14 mouse cellular contexts compared by ENCODE assay signal in the genomic region with DNA sequence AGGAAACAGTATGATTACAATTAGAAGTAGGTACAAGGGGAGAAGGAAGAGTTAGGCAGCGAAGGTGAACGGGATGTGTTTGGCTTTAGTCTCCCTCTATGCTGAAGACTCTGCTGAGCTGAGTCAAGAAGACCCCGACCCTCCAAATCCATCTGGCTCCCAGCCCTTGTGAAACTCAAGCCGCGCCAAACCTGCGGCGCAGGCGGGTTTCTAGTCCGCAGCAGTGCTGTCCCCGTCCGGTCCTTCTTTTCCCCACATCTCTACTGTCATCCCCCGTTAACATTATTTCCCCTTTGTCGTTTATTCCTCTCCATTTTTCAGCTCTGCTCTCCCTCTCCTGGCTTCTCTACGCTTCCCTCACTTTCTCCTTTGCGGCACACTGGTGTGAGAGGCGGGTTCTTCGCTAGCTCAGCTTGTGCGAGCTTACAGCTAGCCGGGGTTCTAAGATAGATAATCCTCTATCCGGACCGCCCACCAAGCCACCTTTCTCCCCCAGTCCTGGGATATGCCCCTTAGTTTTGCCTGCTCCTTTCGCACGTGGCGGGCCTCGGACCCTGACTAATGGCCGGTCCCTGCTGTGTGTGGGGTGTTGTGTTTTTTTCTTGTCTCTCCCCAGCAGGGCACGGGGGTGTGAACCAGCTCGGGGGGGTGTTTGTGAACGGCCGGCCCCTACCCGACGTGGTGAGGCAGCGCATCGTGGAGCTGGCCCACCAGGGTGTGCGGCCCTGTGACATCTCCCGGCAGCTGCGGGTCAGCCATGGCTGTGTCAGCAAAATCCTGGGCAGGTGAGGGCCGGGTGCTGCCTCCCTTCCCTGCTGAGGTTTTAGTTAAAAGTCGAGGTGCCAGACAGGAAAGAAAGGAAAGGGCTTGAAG. TPM values are rescaled to one million over a fixed set of nuclear protein-coding genes. Genes with fewer than 3 reads are reported as not detected.
DNase-seq lines count a peak whose midpoint lies in the region; ATAC-seq and TF ChIP-seq lines count a peak whose summit lies in the region.
"Had no signal": no experiment of that assay in that cellular context is flagged by ENCODE, and none has a peak within 500 bp of the region (broad histone marks: within the 10 kb centered on the region; RNA-seq: fewer than 3 reads in every experiment).

No protein-coding gene starts in this region.

- H3K36me3 ChIP-seq in forebrain, embryonic 12.5 days (replicated peaks), result no peaks in the 10 kb centered on the region
- H3K36me3 ChIP-seq in forebrain, embryonic 15.5 days, result no peaks in the 10 kb centered on the region
- H3K36me3 ChIP-seq in E14TG2a.4 (ENCODE audit: insufficient read depth, low read length), result no peaks in the 10 kb centered on the region
- H3K36me3 ChIP-seq in hindbrain, embryonic 11.5 days (ENCODE audit: control insufficient read depth, insufficient read depth, low read length), result no peaks in the 10 kb centered on the region
- no peaks in the 10 kb centered on the region for H3K36me3 ChIP-seq in limb, embryonic 11.5 days (ENCODE audit: control insufficient read depth, insufficient read depth, low read length)
- H3K36me3 ChIP-seq: heart, embryonic 15.5 days had no signal

- 0 out of 2 replicates have a peak overlapping the region, but pooled peaks have one; percentile 4 for H3K4me3 ChIP-seq in forebrain, embryonic 12.5 days (replicated peaks)
- no peak overlapping the region for H3K4me3 ChIP-seq in forebrain, embryonic 15.5 days
- H3K4me3 ChIP-seq in E14TG2a.4 (replicated peaks; ENCODE audit: low read length), result peak overlapping the region; percentile 23; the same call in 1 of the 2 replicates
- H3K4me3 ChIP-seq in hindbrain, embryonic 11.5 days (ENCODE audit: low read depth, low read length), result peak overlapping the region; percentile 48
- no peak overlapping the region for H3K4me3 ChIP-seq in limb, embryonic 11.5 days (ENCODE audit: low read depth, low read length)
- H3K4me3 ChIP-seq: heart, embryonic 15.5 days had no signal

- no peak overlapping the region for H3K27ac ChIP-seq in forebrain, embryonic 12.5 days
- no peak overlapping the region for H3K27ac ChIP-seq in forebrain, embryonic 15.5 days (replicated peaks)
- H3K27ac ChIP-seq in hindbrain, embryonic 11.5 days (ENCODE audit: low read depth, low read length), result no peak overlapping the region
- no peak overlapping the region for H3K27ac ChIP-seq in limb, embryonic 11.5 days (replicated peaks; ENCODE audit: low read depth, low read length)
- H3K27ac ChIP-seq: heart, embryonic 15.5 days had no signal

- no peak overlapping the region for H3K9ac ChIP-seq in forebrain, embryonic 12.5 days
- H3K9ac ChIP-seq in forebrain, embryonic 15.5 days (replicated peaks), result no peak overlapping the region
- peak overlapping the region; percentile 63; the same call in 1 of the 2 replicates for H3K9ac ChIP-seq in hindbrain, embryonic 11.5 days (ENCODE audit: low read depth, low read length)
- no peak overlapping the region for H3K9ac ChIP-seq in limb, embryonic 11.5 days (ENCODE audit: low read length)
- H3K9ac ChIP-seq: heart, embryonic 15.5 days had no signal

- no peak for ATAC-seq in forebrain, embryonic 12.5 days (ENCODE audit: low FRiP score)
- ATAC-seq in forebrain, embryonic 15.5 days (replicated peaks), result no peak
- ATAC-seq in hindbrain, embryonic 11.5 days (ENCODE audit: low FRiP score), result no peak
- no peak for ATAC-seq in limb, embryonic 11.5 days (ENCODE audit: insufficient number of reproducible peaks, low FRiP score, low TSS enrichment, low read depth)
- ATAC-seq: intestine, embryonic 16.5 days; lung, postnatal 0 days had no signal

- peaks cover 35% of the 10 kb centered on the region for H3K4me1 ChIP-seq in forebrain, embryonic 12.5 days
- peaks cover 26% of the 10 kb centered on the region for H3K4me1 ChIP-seq in forebrain, embryonic 15.5 days
- peaks cover 53% of the 10 kb centered on the region for H3K4me1 ChIP-seq in E14TG2a.4 (replicated peaks; ENCODE audit: low read depth, low read length)
- H3K4me1 ChIP-seq in hindbrain, embryonic 11.5 days (replicated peaks; ENCODE audit: control insufficient read depth, insufficient read depth, low read length), result peaks cover 21% of the 10 kb centered on the region
- peaks cover 9% of the 10 kb centered on the region; the same call in 1 of the 2 replicates for H3K4me1 ChIP-seq in limb, embryonic 11.5 days (ENCODE audit: control insufficient read depth, insufficient read depth, low read length)

- H3K4me2 ChIP-seq in forebrain, embryonic 12.5 days, result no peak overlapping the region
- H3K4me2 ChIP-seq in forebrain, embryonic 15.5 days (replicated peaks), result no peak overlapping the region
- H3K4me2 ChIP-seq in hindbrain, embryonic 11.5 days (replicated peaks; ENCODE audit: low read depth, low read length), result peak overlapping the region; percentile 25
- no peak overlapping the region for H3K4me2 ChIP-seq in limb, embryonic 11.5 days (ENCODE audit: low read depth, severe bottlenecking)
- H3K4me2 ChIP-seq: heart, embryonic 15.5 days had no signal

- TF ChIP-seq CTCF in E14TG2a.4 (conservative IDR thresholded peaks at IDR 0.05; ENCODE audit: low read length), result no peak

- under 1% methylated on average over 39 of the region's 39 CpGs for WGBS in forebrain, embryonic 12.5 days
- under 1% methylated on average over 39 of the region's 39 CpGs for WGBS in forebrain, embryonic 15.5 days
- WGBS in hindbrain, embryonic 11.5 days, result under 1% methylated on average over 39 of the region's 39 CpGs
- 1% methylated on average over 39 of the region's 39 CpGs for WGBS in limb, embryonic 11.5 days

- peaks cover 96% of the 10 kb centered on the region for H3K27me3 ChIP-seq in forebrain, embryonic 12.5 days
- H3K27me3 ChIP-seq in forebrain, embryonic 15.5 days, result peaks cover 75% of the 10 kb centered on the region
- peaks cover 98% of the 10 kb centered on the region for H3K27me3 ChIP-seq in E14TG2a.4 (ENCODE audit: insufficient read depth, low read length)
- peaks cover 74% of the 10 kb centered on the region for H3K27me3 ChIP-seq in hindbrain, embryonic 11.5 days (ENCODE audit: control insufficient read depth, insufficient read depth, low read length)
- H3K27me3 ChIP-seq in limb, embryonic 11.5 days (ENCODE audit: control insufficient read depth, insufficient read depth, low read length), result peaks cover 89% of the 10 kb centered on the region

- no peaks in the 10 kb centered on the region for H3K9me3 ChIP-seq in forebrain, embryonic 12.5 days
- H3K9me3 ChIP-seq in forebrain, embryonic 15.5 days, result no peaks in the 10 kb centered on the region
- H3K9me3 ChIP-seq in E14TG2a.4 (ENCODE audit: low read length), result no peaks in the 10 kb centered on the region
- H3K9me3 ChIP-seq in hindbrain, embryonic 11.5 days (ENCODE audit: control insufficient read depth, low read length), result no peaks in the 10 kb centered on the region
- H3K9me3 ChIP-seq in limb, embryonic 11.5 days (ENCODE audit: control insufficient read depth, low read length), result no peaks in the 10 kb centered on the region
- H3K9me3 ChIP-seq: heart, embryonic 15.5 days had no signal

- DNase-seq in hindbrain, embryonic 11.5 days (ENCODE audit: low spot score), result peak; percentile 71
- DNase-seq in limb, embryonic 11.5 days (ENCODE audit: low spot score), result peak; percentile 61
- no peak for DNase-seq in gastrocnemius, postnatal 4 days (ENCODE audit: low spot score in 2 of 2)
- DNase-seq in thymus, postnatal 0 days (ENCODE audit: low spot score), result no peak
- DNase-seq in ovary, postnatal 10 days (ENCODE audit: low spot score), result no peak
- DNase-seq: liver had no signal

RNA-seq across cellular contexts. Expression of gene Pax2, which starts 4.7 kb away (rescaled TPM):
- 0.08 and 0.19 TPM in 2 replicates for polyA plus RNA-seq in forebrain, embryonic 12.5 days (2016; fragmentation: Nextera tagmentation; extraction: Ambion mirVana)
- 0.09 TPM in 1 of 2 replicates, not detected in the other for polyA plus RNA-seq in forebrain, embryonic 15.5 days (2015; fragmentation: Nextera tagmentation; extraction: Ambion mirVana)
- 9.3 and 11.1 TPM in 2 replicates for polyA plus RNA-seq in hindbrain, embryonic 11.5 days (2014; fragmentation: Nextera tagmentation; extraction: Ambion mirVana)
- polyA plus RNA-seq in limb, embryonic 11.5 days (2014; fragmentation: Nextera tagmentation; extraction: Ambion mirVana), result 0.08 and 0.14 TPM in 2 replicates
- total RNA-seq in gastrocnemius, postnatal 4 days (2021), result not detected
- 0.04 TPM in 1 of 2 replicates, not detected in the other for polyA plus RNA-seq in thymus, postnatal 0 days (2015; fragmentation: Nextera tagmentation; extraction: Ambion mirVana)
- total RNA-seq: gastrocnemius, adult 18-20 months had no signal
- polyA plus RNA-seq: heart, embryonic 15.5 days; intestine, embryonic 16.5 days; lung, postnatal 0 days; spleen, adult 2 months had no signal

Comparison
In these comparisons a context has a peak if more than half of its experiments do, and no peak if none do; other contexts are left out.
1. H3K4me3 ChIP-seq: peak in forebrain, embryonic 12.5 days (single experiment), E14TG2a.4 (single experiment) and hindbrain, embryonic 11.5 days (single experiment); none in forebrain, embryonic 15.5 days (single experiment) and limb, embryonic 11.5 days (single experiment).
2. DNase-seq: peak in hindbrain, embryonic 11.5 days (single experiment) and limb, embryonic 11.5 days (single experiment); none in gastrocnemius, postnatal 4 days (0 of 2), thymus, postnatal 0 days (single experiment) and ovary, postnatal 10 days (single experiment).